Mouse (Mus musculus): ENCODE results near the gene Nthl1. TPM values are rescaled to one million over a fixed set of nuclear protein-coding genes. Genes with fewer than 3 reads are reported as not detected.

Gene Nthl1
- polyA plus RNA-seq, 1 experiment from 2014 or later, result 7.8 TPM

GRCm38 (mm10) chr17:24636781-24637481 is 4.5 kb downstream of the Nthl1 start:
- no peak for DNase-seq (ENCODE audit: low spot score)
- no peak for ATAC-seq (ENCODE audit: low FRiP score)
- H3K9me3 ChIP-seq (ENCODE audit: control insufficient read depth, low read length), result no peaks in the 10 kb centered on the region

GRCm38 (mm10) chr17:24638214-24638613 is 5.7 kb downstream of the Nthl1 start:
- ATAC-seq (ENCODE audit: low FRiP score), result no peak
- no peaks in the 10 kb centered on the region for H3K27me3 ChIP-seq (ENCODE audit: control insufficient read depth, insufficient read depth, low read length)
- H3K27ac ChIP-seq, result no peak overlapping the region
- 92% methylated on average over 4 of the region's 4 CpGs for WGBS
- no peak overlapping the region for H3K4me2 ChIP-seq (replicated peaks)
- no peak overlapping the region for H3K4me3 ChIP-seq (replicated peaks; ENCODE audit: low read length)
- peaks cover 13% of the 10 kb centered on the region for H3K36me3 ChIP-seq (replicated peaks; ENCODE audit: control insufficient read depth, insufficient read depth)
- H3K4me1 ChIP-seq (replicated peaks; ENCODE audit: control insufficient read depth, insufficient read depth, low read length), result peaks cover 4% of the 10 kb centered on the region; the same call in 1 of the 2 replicates
- no peaks in the 10 kb centered on the region for H3K9me3 ChIP-seq (ENCODE audit: control insufficient read depth, low read length)
- no peak overlapping the region for H3K9ac ChIP-seq
- no peak for DNase-seq (ENCODE audit: low spot score)

More at GRCm38 (mm10) chr17:24636781-24637481, 4.5 kb downstream of the Nthl1 start:
- Histone ChIP-seq H3K4me2 (replicated peaks) (no peak overlapping the region), H3K36me3 (replicated peaks; ENCODE audit: control insufficient read depth, insufficient read depth) (peaks cover 11% of the 10 kb centered on the region), H3K27me3 (ENCODE audit: control insufficient read depth, insufficient read depth, low read length) (no peaks in the 10 kb centered on the region), H3K4me1 (replicated peaks; ENCODE audit: control insufficient read depth, insufficient read depth, low read length) (peaks cover 11% of the 10 kb centered on the region), H3K27ac (no peak overlapping the region), H3K4me3 (replicated peaks; ENCODE audit: low read length) (no peak overlapping the region), H3K9ac (no peak overlapping the region)
- 62% methylated on average over 5 of the region's 5 CpGs for WGBS

GRCm38 (mm10) chr17:24638840-24639239 is 6.4 kb downstream of the Nthl1 start:
- no peak for ATAC-seq (ENCODE audit: low FRiP score)
- Histone ChIP-seq H3K4me2 (replicated peaks) (no peak overlapping the region), H3K27me3 (ENCODE audit: control insufficient read depth, insufficient read depth, low read length) (no peaks in the 10 kb centered on the region), H3K36me3 (replicated peaks; ENCODE audit: control insufficient read depth, insufficient read depth) (peaks cover 13% of the 10 kb centered on the region), H3K27ac (peak overlapping the region; percentile 26; the same call in 1 of the 2 replicates), H3K4me1 (replicated peaks; ENCODE audit: control insufficient read depth, insufficient read depth, low read length) (no peaks in the 10 kb centered on the region), H3K4me3 (replicated peaks; ENCODE audit: low read length) (no peak overlapping the region), H3K9me3 (ENCODE audit: control insufficient read depth, low read length) (no peaks in the 10 kb centered on the region), H3K9ac (no peak overlapping the region)
- no peak for DNase-seq (ENCODE audit: low spot score)
- 67% methylated on average over 9 of the region's 9 CpGs for WGBS

GRCm38 (mm10) chr17:24639571-24639988 is 7.1 kb downstream of the Nthl1 start:
- Histone ChIP-seq H3K4me1 (replicated peaks; ENCODE audit: control insufficient read depth, insufficient read depth, low read length) (no peaks in the 10 kb centered on the region), H3K27me3 (ENCODE audit: control insufficient read depth, insufficient read depth, low read length) (no peaks in the 10 kb centered on the region), H3K36me3 (replicated peaks; ENCODE audit: control insufficient read depth, insufficient read depth) (peaks cover 13% of the 10 kb centered on the region), H3K4me3 (replicated peaks; ENCODE audit: low read length) (no peak overlapping the region), H3K4me2 (replicated peaks) (no peak overlapping the region), H3K27ac (peak overlapping the region; percentile 26; the same call in 1 of the 2 replicates), H3K9ac (no peak overlapping the region), H3K9me3 (ENCODE audit: control insufficient read depth, low read length) (no peaks in the 10 kb centered on the region)
- DNase-seq (ENCODE audit: low spot score), result no peak
- peak; percentile 55; the same call in 1 of the 2 replicates for ATAC-seq (ENCODE audit: low FRiP score)
- WGBS, result 78% methylated on average over 5 of the region's 5 CpGs

- H3K4me2 ChIP-seq (replicated peaks), result no peak overlapping the region
- no peak overlapping the region for H3K9ac ChIP-seq
- no peak overlapping the region for H3K4me3 ChIP-seq (replicated peaks; ENCODE audit: low read length)
- H3K27me3 ChIP-seq (ENCODE audit: control insufficient read depth, insufficient read depth, low read length), result no peaks in the 10 kb centered on the region
- 90% methylated on average over 7 of the region's 7 CpGs for WGBS
- peaks cover 13% of the 10 kb centered on the region for H3K36me3 ChIP-seq (replicated peaks; ENCODE audit: control insufficient read depth, insufficient read depth)
- H3K27ac ChIP-seq, result no peak overlapping the region; the same call in 1 of the 2 replicates
- H3K9me3 ChIP-seq (ENCODE audit: control insufficient read depth, low read length), result no peaks in the 10 kb centered on the region
- ATAC-seq (ENCODE audit: low FRiP score), result no peak
- H3K4me1 ChIP-seq (replicated peaks; ENCODE audit: control insufficient read depth, insufficient read depth, low read length), result no peaks in the 10 kb centered on the region
- DNase-seq (ENCODE audit: low spot score), result no peak
Measured at GRCm38 (mm10) chr17:24640119-24640518, 7.6 kb downstream of the Nthl1 start.

GRCm38 (mm10) chr17:24640581-24640980 is 8.1 kb downstream of the Nthl1 start:
- no peak overlapping the region for H3K9ac ChIP-seq
- H3K4me3 ChIP-seq (replicated peaks; ENCODE audit: low read length), result no peak overlapping the region
- no peak for ATAC-seq (ENCODE audit: low FRiP score)
- peaks cover 13% of the 10 kb centered on the region for H3K36me3 ChIP-seq (replicated peaks; ENCODE audit: control insufficient read depth, insufficient read depth)
- H3K4me2 ChIP-seq (replicated peaks), result no peak overlapping the region
- 95% methylated on average over 15 of the region's 15 CpGs for WGBS
- no peak for DNase-seq (ENCODE audit: low spot score)
- H3K4me1 ChIP-seq (replicated peaks; ENCODE audit: control insufficient read depth, insufficient read depth, low read length), result no peaks in the 10 kb centered on the region
- H3K27me3 ChIP-seq (ENCODE audit: control insufficient read depth, insufficient read depth, low read length), result no peaks in the 10 kb centered on the region
- no peak overlapping the region for H3K27ac ChIP-seq
- no peaks in the 10 kb centered on the region for H3K9me3 ChIP-seq (ENCODE audit: control insufficient read depth, low read length)

GRCm38 (mm10) chr17:24641944-24642343 is 9.5 kb downstream of the Nthl1 start:
- no peak for DNase-seq (ENCODE audit: low spot score)
- 94% methylated on average over 14 of the region's 14 CpGs for WGBS
- no peak overlapping the region for H3K4me3 ChIP-seq (replicated peaks; ENCODE audit: low read length)
- no peak overlapping the region for H3K4me2 ChIP-seq (replicated peaks)
- no peak overlapping the region for H3K27ac ChIP-seq
- H3K9me3 ChIP-seq (ENCODE audit: control insufficient read depth, low read length), result no peaks in the 10 kb centered on the region
- H3K27me3 ChIP-seq (ENCODE audit: control insufficient read depth, insufficient read depth, low read length), result no peaks in the 10 kb centered on the region
- H3K4me1 ChIP-seq (replicated peaks; ENCODE audit: control insufficient read depth, insufficient read depth, low read length), result no peaks in the 10 kb centered on the region
- peaks cover 13% of the 10 kb centered on the region for H3K36me3 ChIP-seq (replicated peaks; ENCODE audit: control insufficient read depth, insufficient read depth)
- no peak for ATAC-seq (ENCODE audit: low FRiP score)
- H3K9ac ChIP-seq, result no peak overlapping the region

GRCm38 (mm10) chr17:24642791-24643343 is 10.4 kb downstream of the Nthl1 start:
- no peak overlapping the region for H3K4me3 ChIP-seq (replicated peaks; ENCODE audit: low read length)
- no peak overlapping the region for H3K9ac ChIP-seq
- DNase-seq (ENCODE audit: low spot score) (no peak), ATAC-seq (ENCODE audit: low FRiP score) (no peak)
- WGBS, result 70% methylated on average over 6 of the region's 6 CpGs
- no peaks in the 10 kb centered on the region for H3K27me3 ChIP-seq (ENCODE audit: control insufficient read depth, insufficient read depth, low read length)
- H3K27ac ChIP-seq, result no peak overlapping the region
- peaks cover 13% of the 10 kb centered on the region for H3K36me3 ChIP-seq (replicated peaks; ENCODE audit: control insufficient read depth, insufficient read depth)
- H3K4me2 ChIP-seq (replicated peaks), result no peak overlapping the region
- H3K4me1 ChIP-seq (replicated peaks; ENCODE audit: control insufficient read depth, insufficient read depth, low read length), result no peaks in the 10 kb centered on the region
- H3K9me3 ChIP-seq (ENCODE audit: control insufficient read depth, low read length), result no peaks in the 10 kb centered on the region

- H3K36me3 ChIP-seq (replicated peaks; ENCODE audit: control insufficient read depth, insufficient read depth), result peaks cover 13% of the 10 kb centered on the region
- ATAC-seq (ENCODE audit: low FRiP score), result no peak
- DNase-seq (ENCODE audit: low spot score), result no peak
- H3K4me2 ChIP-seq (replicated peaks), result no peak overlapping the region
- H3K9ac ChIP-seq, result no peak overlapping the region
- no peaks in the 10 kb centered on the region for H3K9me3 ChIP-seq (ENCODE audit: control insufficient read depth, low read length)
- no peaks in the 10 kb centered on the region for H3K27me3 ChIP-seq (ENCODE audit: control insufficient read depth, insufficient read depth, low read length)
- H3K4me1 ChIP-seq (replicated peaks; ENCODE audit: control insufficient read depth, insufficient read depth, low read length), result no peaks in the 10 kb centered on the region; the same call in 1 of the 2 replicates
- peak overlapping the region; percentile 24; the same call in 1 of the 2 replicates for H3K27ac ChIP-seq
- WGBS, result 54% methylated on average over 7 of the region's 7 CpGs
- H3K4me3 ChIP-seq (replicated peaks; ENCODE audit: low read length), result no peak overlapping the region
Measured at GRCm38 (mm10) chr17:24644030-24644715, 11.7 kb downstream of the Nthl1 start.

Measured in hindbrain, embryonic 14.5 days (tissue).